Mouse (Mus musculus): ENCODE data around the gene Grm4.

DNA sequence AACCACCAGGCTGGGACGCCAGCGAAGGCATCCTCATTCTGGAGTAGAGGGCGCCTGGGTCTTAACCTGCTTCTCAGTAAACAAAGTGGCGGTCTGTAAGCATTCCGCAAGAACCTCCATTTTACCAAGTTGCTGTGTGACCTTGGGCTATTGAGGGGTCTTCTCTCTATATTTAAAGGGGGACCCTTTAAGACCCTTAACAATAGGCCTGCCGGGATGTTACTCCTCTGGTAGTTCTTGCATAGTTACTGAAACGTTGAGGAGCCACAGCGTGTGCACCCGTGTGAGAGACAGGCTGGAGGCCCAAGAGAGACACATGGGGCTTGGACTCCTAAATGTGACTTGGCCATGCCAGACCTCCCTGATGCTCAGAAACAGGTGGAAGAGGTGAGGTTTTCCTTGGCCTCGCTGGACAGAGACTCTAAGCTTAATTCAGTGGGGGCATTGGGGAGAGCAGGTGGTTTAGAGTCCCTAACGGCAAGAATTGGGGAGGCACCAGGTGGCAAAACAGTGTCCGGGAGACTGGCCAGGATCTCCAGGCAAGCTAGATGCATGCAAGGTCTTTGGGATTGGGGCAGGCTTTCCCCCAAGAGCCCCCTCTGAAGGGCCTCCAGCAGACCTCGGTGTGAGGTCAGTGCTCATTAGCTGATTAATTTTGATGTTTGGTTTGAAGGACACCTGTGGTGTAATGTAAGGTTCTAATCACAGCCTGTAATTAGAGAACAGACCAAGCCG lies 36.9 kb upstream of the Grm4 start:
- TF ChIP-seq CTCF (IDR thresholded peaks at IDR 0.05; ENCODE audit: low read depth) = no peak
- no peak for TF ChIP-seq EP300 (IDR thresholded peaks at IDR 0.05; ENCODE audit: low read depth)

All from liver, embryonic 14.5 days (tissue).